Mouse (Mus musculus) C2C12 (cell line): ENCODE data around the gene Gsc2. TPM values are rescaled to one million over a fixed set of nuclear protein-coding genes. Genes with fewer than 3 reads are reported as not detected.
"Not testable (repeated sequence)": the region's sequence is repeated elsewhere in the genome, so short reads cannot be mapped to it uniquely, and the experiment has no call there.

Experiments
- H3K27me3 ChIP-seq: one replicate; pipeline ENCODE4 v1.6.1; 2011; ENCODE audit not compliant: control insufficient read depth, insufficient read depth, insufficient read length
- H3K36me3 ChIP-seq: one replicate; pipeline ENCODE4 v1.6.1; 2011; ENCODE audit not compliant: control insufficient read depth, insufficient read depth
- H3K4me3 ChIP-seq: one replicate; pipeline ENCODE4 v1.5.1; 2011; ENCODE audit warnings: mild to moderate bottlenecking, control low read depth; ENCODE audit not compliant: poor library complexity, insufficient read depth, severe bottlenecking
- H3K79me2 ChIP-seq: one replicate; pipeline ENCODE4 v1.6.1; 2011; ENCODE audit not compliant: control insufficient read depth, insufficient read depth
- H3K79me3 ChIP-seq: one replicate; pipeline ENCODE4 v1.6.1; 2011; ENCODE audit warnings: low read depth, control low read depth
- H3ac ChIP-seq: one replicate; pipeline ENCODE3; 2011; ENCODE audit warnings: low read depth; ENCODE audit not compliant: control insufficient read depth, insufficient read length
- CEBPB ChIP-seq: IDR thresholded peaks from one replicate; pipeline ENCODE4 v1.6.1; 2011; ENCODE audit warnings: low read depth, mild to moderate bottlenecking, control low read depth, moderate library complexity
- CTCF ChIP-seq: IDR thresholded peaks from one replicate; pipeline ENCODE4 v1.5.1; 2011; ENCODE audit not compliant: control insufficient read depth, insufficient read depth, insufficient read length
- FOSL1 ChIP-seq: IDR thresholded peaks from one replicate; pipeline ENCODE4 v1.8.0; 2011; ENCODE audit warnings: mild to moderate bottlenecking, low read length; ENCODE audit not compliant: poor library complexity, insufficient read depth, severe bottlenecking
- MAX ChIP-seq: IDR thresholded peaks from one replicate; pipeline ENCODE4 v1.6.1; 2011; ENCODE audit warnings: mild to moderate bottlenecking, control low read depth
- MYOD1 ChIP-seq: IDR thresholded peaks from one replicate; pipeline ENCODE4 v1.6.1; 2011; ENCODE audit warnings: low read depth; ENCODE audit not compliant: control insufficient read depth, insufficient read length
- MYOG ChIP-seq: IDR thresholded peaks from one replicate; pipeline ENCODE4 v1.6.1; 2011; ENCODE audit not compliant: control insufficient read depth, insufficient read length; ENCODE audit errors: extremely low read depth
- USF1 ChIP-seq: IDR thresholded peaks from one replicate; pipeline ENCODE4 v1.6.1; 2011; ENCODE audit warnings: low read depth, mild to moderate bottlenecking, control low read depth, moderate library complexity
- long read RNA-seq, 2 experiments: library from polyadenylated mRNA; unstranded; transcript quantifications; one replicate each; pipeline ENCODE4 v2.0.0; 2019 to 2020
- polyA plus RNA-seq: library from polyadenylated mRNA; unstranded; fragments of >200 nt; fragmentation: generic; extraction: Trizol; gene quantifications from one replicate; pipeline ENCODE4 v1.2.1, GENCODE M21; 2012; ENCODE audit warnings: missing spikeins

Gene Gsc2
- polyA plus RNA-seq: not detected
- long read RNA-seq, experiment 1: 0 reads
- long read RNA-seq, experiment 2: 0 reads

- H3K79me2 ChIP-seq: peaks cover 15% of the 10 kb centered on the region
- H3K36me3 ChIP-seq: no peaks in the 10 kb centered on the region
- peaks cover 13% of the 10 kb centered on the region for H3K79me3 ChIP-seq
- H3K27me3 ChIP-seq: peaks cover 52% of the 10 kb centered on the region
- H3ac ChIP-seq: no peak within 1 kb of the TSS
- TF ChIP-seq MYOD1: no peak
- no peak for TF ChIP-seq FOSL1
- no peak for TF ChIP-seq MAX
- TF ChIP-seq CEBPB: no peak
- no peak for TF ChIP-seq MYOG
- TF ChIP-seq USF1: no peak
- TF ChIP-seq CTCF: no peak
- no peak within 1 kb of the TSS for H3K4me3 ChIP-seq
These were observed at the start of gene Gsc2 for GRCm38 (mm10) chr16:17914307-17915249. TSS of gene Gsc2 (minus strand) at chr16:17915059.

- no peak overlapping the region for H3ac ChIP-seq
- H3K27me3 ChIP-seq: peaks cover 17% of the 10 kb centered on the region
- H3K36me3 ChIP-seq: no peaks in the 10 kb centered on the region
- H3K79me3 ChIP-seq: no peaks in the 10 kb centered on the region
- H3K79me2 ChIP-seq: no peaks in the 10 kb centered on the region
- no peak for TF ChIP-seq USF1
- TF ChIP-seq CTCF: no peak
- TF ChIP-seq MAX: no peak
- TF ChIP-seq CEBPB: no peak
- no peak for TF ChIP-seq MYOD1
- H3K4me3 ChIP-seq: no peak overlapping the region
These were observed 47.2 kb upstream of the Gsc2 start for GRCm38 (mm10) chr16:17962091-17962490.

- H3K36me3 ChIP-seq, H3K27me3 ChIP-seq, H3K79me2 ChIP-seq, H3K4me3 ChIP-seq, H3K79me3 ChIP-seq, H3ac ChIP-seq: not testable (repeated sequence)
These were observed 41.3 kb upstream of the Gsc2 start for GRCm38 (mm10) chr16:17956052-17956638.

GRCm38 (mm10) chr16:17951618-17952017 lies 36.8 kb upstream of the Gsc2 start:
- Histone ChIP-seq H3ac (no peak overlapping the region), H3K27me3 (no peaks in the 10 kb centered on the region), H3K36me3 (no peaks in the 10 kb centered on the region), H3K79me2 (no peaks in the 10 kb centered on the region), H3K79me3 (no peaks in the 10 kb centered on the region), H3K4me3 (no peak overlapping the region)
- TF ChIP-seq FOSL1 (no peak), MAX (no peak), MYOG (no peak), USF1 (no peak), CTCF (no peak), CEBPB (no peak), MYOD1 (no peak)

GRCm38 (mm10) chr16:17950068-17950467 lies 35.2 kb upstream of the Gsc2 start:
- peaks cover 5% of the 10 kb centered on the region for H3K27me3 ChIP-seq

GRCm38 (mm10) chr16:17949421-17949877 lies 34.6 kb upstream of the Gsc2 start:
- no peaks in the 10 kb centered on the region for H3K79me3 ChIP-seq
- H3K36me3 ChIP-seq: no peaks in the 10 kb centered on the region
- H3K27me3 ChIP-seq: peaks cover 5% of the 10 kb centered on the region
- no peaks in the 10 kb centered on the region for H3K79me2 ChIP-seq
- TF ChIP-seq CTCF: no peak
- no peak for TF ChIP-seq USF1
- no peak overlapping the region for H3K4me3 ChIP-seq
- no peak overlapping the region for H3ac ChIP-seq

More at GRCm38 (mm10) chr16:17950068-17950467, 35.2 kb upstream of the Gsc2 start:
- H3K4me3 ChIP-seq: no peak overlapping the region
- H3K79me3 ChIP-seq: no peaks in the 10 kb centered on the region
- H3K36me3 ChIP-seq: no peaks in the 10 kb centered on the region
- no peaks in the 10 kb centered on the region for H3K79me2 ChIP-seq
- H3ac ChIP-seq: no peak overlapping the region
- no peak for TF ChIP-seq MAX
- TF ChIP-seq CEBPB: no peak
- no peak for TF ChIP-seq USF1
- no peak for TF ChIP-seq FOSL1
- no peak for TF ChIP-seq CTCF
- TF ChIP-seq MYOD1: no peak
- no peak for TF ChIP-seq MYOG
